Mouse (Mus musculus) cerebellum, postnatal 36 days (tissue): ENCODE data around the gene Bbs4.

Experiments
- DNase-seq, 2 experiments: peaks; one replicate each; pipeline ENCODE4 v3.0.0; 2021 to 2022; ENCODE audit warnings: mixed read lengths in 2 of 2

Bbs4 gene

DNA sequence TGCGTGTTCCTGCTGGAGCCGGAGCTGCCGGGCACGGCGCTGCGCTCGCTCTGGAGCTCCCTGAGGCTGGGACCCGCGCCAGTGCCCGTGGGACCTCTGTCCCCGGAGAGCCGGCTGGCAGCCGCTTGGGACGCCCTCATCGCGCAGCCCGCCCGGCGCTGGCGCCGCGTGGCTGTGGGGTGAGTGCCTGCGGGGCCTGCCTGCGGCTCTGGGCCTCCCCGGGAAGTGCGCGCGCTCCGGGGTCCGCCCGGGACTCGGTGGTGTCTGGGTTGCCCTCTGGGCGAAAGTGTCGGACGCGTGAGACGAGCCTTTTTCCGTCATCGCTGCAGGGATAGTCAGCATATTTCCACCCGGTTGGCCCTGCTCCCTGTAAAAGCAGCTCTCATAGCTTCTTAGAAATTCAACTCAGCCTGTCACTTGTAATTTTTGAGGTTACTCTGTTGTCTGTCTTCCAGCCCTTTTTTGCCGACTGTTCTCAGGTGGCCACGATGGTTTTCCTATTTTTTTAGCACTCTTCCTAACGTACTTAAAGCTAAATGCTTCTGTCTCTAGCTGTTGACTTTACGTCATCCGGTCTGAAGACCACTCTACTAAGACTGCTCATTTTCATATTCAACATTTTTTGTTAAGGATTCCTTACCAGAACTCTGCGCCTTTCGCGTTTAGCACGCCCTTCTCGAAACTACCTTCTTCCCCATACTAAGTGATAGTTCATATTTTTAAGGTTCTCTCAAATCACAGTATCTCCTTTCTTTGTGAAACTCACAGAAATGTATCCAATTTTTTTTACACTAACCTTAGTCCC lies 61.4 kb downstream of the Bbs4 start:
- DNase-seq, result no peak

DNA sequence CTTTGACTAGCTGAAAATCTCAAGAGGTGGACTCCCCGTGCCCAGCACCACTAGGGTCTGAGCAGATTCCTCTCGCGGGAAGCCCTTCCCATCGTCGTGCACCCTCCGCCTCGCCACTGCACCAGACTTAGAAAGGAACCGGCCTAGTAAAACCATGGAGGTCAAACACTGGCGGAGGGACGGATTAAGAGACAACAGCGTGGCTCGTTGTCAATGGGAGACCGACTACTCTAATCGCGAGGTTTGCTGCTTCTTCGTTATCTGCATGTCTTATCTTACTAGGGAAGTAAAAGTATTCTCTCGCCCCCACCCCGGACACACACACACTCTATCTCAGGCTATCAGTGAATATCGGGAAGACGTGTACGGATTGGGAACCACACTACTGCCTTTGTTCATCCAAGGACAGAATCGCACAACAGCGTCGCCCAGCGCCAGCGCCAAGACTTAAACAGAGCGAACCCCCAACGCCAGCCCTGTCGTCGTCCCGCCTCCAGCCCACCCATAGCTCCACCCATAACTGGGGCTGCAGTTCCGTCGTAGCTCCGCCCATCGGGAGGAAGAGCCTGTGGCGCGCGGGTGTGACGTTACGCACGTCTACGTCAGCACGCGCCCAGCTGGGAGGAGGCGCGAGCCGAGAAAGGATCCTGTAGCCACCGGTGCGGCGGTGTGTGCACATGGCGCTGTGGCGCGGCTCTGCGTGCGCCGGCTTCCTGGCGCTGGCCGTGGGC lies 62.2 kb downstream of the Bbs4 start, which contains the start of gene Adpgk:
Gene Adpgk (plus strand): TSS at position 602 of the 731 bp plus-strand sequence.
- peak; percentile 97 to 98 for DNase-seq

DNA sequence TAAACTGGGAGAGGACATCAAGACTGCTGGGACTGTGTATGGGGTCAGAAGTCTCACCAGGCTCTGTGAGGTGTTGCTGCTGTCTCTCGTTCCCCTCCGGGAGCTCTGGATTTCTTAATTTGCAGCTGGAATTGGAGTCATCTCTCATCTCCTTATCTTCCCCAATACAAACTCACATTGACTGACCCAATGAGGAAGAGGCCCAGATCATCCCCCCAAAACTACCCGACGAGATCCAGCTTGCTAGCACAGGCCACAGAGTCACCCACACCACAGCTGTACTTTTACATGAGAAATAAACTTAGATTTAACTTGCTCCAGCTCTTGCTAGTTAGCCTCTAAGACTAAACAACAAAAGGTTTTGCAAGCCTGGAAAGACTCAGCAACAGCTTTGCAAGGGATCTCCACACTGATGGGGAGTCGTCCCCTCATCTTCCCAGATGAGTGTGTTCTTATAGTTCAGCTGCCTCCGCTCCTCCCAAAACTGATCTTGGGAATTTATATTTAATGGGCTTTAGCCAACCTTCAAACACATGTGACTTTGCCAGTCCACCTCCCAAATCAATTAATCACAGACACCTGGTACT lies 63.7 kb downstream of the Bbs4 start:
- DNase-seq, result no peak

DNA sequence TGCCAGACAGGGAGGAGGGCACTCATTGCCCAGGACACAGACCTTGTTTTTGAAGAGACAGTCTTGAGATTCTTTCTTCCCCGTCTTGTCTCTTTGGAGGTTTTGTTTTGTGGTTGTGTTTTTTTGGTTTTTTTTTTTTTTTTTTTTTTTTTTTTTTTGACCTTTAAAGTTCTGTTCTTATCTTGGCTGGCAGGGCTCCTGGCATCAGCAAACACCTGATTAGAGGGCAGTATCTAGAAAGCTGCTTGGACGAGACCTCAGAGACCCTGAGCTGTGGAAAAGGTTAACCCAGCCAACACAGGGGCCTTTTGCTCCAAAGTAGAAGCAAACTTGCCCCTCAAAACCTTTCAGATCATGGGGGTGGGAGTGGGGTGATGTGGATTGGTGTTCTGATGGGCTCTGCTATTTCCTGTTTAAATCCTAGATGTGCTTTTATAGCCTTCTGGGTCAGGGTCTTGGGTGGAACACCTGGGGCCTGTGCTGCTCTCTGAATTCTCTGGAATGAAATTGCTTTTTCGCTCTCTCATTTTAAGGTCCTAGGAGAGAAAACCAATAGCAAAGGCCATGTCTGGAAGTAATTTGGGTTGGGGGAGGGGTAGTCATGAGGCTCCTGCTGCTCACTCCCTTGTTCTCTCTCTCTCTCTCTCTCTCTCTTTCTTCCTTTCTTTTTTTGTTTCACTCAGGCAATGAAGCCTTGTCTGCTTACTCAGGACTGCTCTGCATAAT lies 64.5 kb downstream of the Bbs4 start:
- DNase-seq, result no peak

DNA sequence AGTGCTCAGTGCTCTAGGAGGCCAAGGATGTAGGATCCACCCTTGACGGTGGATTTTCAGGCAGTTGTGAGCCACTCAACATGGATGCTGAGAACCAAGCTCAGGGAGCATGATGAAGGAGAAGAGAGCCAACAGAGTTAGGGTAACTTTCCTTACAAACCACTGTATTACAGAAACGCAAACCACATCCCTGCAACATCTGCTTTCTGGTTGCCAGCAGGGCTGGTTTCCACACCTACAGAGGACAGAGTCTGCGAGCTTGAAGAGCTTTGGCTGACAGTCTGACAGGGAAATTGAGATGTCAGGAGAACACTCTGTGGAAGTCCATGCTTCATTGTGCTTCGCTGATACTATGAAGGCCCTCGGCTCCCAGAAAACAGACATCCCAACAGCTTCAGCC lies 65.2 kb downstream of the Bbs4 start:
- DNase-seq, result no peak

DNA sequence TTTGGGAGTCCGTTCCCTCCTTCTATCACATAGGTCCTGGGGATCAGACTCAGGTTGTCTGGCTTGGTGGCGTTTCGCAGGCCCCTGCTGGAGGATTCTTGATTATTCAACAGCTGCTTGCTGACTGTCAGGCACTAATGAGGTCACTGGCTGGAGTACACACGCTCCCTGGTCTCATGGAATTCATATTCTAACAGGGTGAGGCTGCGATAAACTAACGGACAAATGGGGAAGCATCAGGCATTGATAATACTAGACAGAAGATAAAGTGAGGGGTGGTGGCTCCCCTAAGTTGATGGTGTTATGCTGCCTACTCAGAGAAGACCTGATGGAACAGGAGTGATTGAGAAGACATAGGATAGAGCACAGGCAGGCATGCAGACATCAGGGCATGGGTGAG lies 67.7 kb downstream of the Bbs4 start:
- no peak for DNase-seq

DNA sequence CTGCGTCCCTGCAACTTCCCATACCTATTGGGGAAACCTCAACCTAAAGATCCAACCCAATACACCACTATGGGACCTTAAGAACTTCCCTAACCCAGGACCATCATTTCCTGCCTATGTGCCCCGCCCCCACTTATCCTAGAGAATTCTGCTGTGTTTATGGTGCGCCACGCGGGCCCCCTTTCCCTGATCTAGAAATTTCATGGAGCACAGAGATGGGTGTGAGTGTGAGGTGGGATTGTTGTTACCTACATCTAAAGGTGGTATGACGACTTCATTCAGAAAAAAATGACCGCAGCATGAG lies 70.7 kb downstream of the Bbs4 start:
- DNase-seq, result no peak

DNA sequence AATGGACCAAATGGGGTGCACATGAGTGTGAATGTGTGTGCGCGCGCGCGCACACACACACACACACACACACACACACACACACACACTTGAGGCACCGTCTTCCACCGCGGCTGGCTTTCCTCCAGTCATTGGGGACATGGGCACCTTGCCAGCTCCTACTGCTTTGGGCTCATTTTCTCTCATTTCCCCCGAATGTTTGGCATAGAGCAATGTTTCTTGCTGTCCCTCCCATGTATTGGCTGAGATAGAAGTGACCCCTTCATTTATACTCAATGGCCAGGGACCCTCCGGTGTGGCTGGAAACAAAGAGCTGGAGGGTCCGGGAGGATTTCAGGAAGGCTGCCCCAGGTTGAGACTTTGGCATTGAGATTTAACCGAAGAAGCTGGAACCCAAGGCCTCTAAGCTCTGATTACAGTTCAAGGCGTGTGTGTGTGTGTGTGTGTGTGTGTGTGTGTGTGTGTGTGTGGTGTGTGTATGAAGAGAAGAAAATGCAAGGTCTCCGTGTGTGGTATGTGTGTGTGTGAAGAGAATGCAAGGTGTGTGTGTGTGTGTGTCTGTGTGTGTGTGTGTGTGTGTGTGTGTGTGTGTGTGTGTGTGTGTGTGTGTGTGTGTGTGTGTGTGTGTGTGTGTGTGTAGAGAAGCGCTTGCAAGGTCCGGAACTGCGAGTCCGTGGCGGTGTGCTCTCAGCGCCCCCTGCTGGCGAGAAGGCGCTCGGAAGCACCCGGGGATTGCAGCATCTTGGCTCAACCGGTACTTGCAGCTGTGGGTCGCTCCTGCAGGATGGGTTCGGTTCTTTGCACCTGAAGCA lies 71.2 kb downstream of the Bbs4 start:
- peak; percentile 84 to 86 for DNase-seq

DNA sequence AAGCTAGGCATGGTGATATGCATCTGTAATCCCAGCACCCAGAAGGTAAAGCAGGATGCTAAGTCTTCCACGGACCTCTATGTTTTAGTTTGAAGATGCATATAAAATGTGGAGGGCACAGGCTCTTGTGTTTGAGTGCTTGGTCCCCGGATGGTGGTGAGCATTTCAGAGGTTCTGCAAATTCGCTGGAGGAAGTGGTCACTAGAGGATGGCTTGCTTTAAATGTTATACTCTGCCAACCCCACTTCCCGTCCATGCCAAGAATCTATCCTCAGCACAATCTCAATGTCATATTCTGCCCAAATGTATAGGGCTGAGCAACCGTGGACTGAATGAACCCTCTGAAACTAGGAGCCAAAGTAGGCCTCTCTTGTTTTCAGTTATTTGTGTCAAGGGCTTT lies 72.4 kb downstream of the Bbs4 start:
- no peak for DNase-seq

DNA sequence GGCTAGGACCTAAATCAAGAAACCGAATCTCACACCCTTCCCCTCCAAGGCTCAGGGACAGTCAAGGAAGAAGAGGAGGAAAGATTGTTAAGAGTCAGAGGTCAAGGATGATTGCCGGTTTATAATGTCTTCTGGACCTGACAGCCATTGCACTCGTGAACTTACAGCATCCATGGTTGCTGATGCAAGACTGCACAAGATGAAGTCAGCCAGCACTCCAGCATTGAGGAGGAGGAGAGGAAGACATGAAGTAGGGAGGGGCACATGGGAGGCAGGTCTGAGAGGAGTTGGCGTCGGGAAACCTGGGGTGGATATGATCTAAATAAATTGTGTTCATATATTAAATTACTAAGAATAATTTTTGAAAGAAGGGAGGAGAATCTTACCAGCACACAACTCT lies 74.6 kb downstream of the Bbs4 start:
- DNase-seq, result no peak

DNA sequence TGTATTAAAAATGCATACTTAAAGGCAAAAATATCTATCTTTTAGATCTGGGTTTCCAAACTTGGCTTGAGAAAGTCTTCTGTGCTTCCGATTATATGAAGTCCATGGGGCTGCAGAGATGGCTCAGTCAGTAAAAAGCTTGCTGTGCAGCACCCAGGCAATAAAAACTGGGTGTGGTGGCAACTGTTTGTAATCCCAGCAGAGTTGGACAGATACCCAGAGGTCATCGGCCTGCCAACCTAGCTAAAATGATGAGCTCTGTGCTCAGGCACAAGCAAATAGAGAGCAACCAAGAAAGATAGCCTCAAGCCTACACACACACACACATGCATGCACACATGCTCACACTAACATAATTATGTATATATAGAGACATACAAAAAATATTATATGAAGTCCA lies 75.1 kb downstream of the Bbs4 start:
- DNase-seq, result no peak

DNA sequence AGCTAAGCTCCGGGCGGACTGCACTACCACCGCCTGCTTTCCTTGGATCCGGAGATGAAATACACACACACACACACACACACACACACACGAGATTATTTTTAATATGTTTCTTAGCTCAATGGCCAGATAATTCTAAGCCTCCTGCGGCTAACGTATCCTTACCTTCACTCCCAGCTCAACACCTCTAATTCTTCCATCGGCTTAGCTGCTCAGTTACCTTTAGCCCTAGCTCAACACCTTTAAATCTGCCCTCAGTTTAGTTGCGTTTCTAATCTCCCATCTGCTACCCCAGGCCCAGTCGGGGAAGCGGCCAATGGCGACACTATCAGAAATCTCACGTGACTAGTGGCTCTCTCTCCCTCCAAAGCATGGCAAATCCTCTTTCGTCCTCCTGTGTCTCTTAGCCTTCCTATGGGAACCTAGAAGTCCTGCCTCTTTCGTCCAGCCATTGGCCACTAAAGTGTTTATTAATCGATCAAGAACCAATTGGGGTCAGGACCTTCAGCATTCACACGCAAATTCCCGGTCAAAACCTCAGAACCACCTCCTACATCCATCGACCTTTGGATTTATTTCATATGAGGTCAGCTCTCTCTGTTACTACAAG lies 78.4 kb downstream of the Bbs4 start:
- no peak for DNase-seq

DNA sequence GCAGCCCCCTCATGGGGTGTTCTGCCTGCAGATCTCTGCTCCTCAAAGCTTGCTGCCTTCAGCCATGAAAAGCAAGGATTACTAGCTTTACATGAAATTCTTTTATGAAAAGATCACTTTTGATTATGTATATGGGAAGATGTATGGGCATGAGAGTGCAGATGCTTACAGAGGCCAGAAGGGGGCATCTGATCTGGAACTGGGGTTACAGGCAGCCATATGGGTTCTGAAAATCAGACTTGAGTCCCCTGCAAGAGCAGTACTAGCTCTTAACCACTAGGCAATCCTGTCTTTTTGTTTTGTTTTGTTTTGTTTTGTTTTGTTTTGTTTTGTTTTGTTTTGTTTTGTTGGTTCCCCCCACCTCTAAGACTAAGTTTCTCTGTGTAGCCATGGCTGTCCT lies 80.1 kb downstream of the Bbs4 start:
- DNase-seq, result no peak
